Mouse (Mus musculus): ENCODE data around the gene Olfr461.

DNA sequence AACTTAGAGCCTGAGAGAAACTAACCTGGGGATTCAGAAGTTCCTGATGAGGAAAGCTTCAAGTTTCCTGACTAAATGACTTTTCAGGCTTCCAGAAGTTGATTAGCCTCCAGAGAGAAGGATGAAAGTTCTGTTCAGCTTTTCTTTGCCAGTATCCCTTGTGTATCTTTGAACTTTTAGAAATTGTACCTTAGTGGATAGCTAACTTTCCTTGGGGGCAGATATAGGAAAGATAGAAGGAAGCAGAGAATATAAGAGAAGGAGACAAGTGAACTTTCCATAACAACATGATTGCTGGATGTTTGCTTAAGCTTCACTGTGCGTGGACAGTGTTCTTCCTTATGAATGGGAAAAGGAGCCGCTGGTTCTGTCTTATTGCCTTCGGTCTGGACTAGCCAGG lies 14.3 kb upstream of the Olfr461 start, which contains the start of gene Olfr460:
- no peak for TF ChIP-seq POLR2A (IDR thresholded peaks at IDR 0.05; ENCODE audit: control insufficient read depth, extremely low read depth, insufficient read depth, low read length, poor library complexity)
- no peak for TF ChIP-seq CTCF (IDR thresholded peaks at IDR 0.05; ENCODE audit: borderline replicate concordance, control insufficient read depth, extremely low read depth, insufficient read depth, low read length, poor library complexity)

Data from thymus, adult 2 months (tissue).